Mouse (Mus musculus) spleen, adult 2 months (tissue): ENCODE measurements at regions not wholly inside any gene's neighbourhood (a gene's known extent, or its start where the extent isn't known, plus 50 kb on each side); places are given as distances from the start of the nearest gene placed in this dataset.

Source experiments
- CTCF ChIP-seq: fragments of 200-500 bp; IDR thresholded peaks from 2 replicates; pipeline ENCODE4 v1.5.1; 2011; ENCODE audit warnings: mild to moderate bottlenecking, inconsistent platforms; ENCODE audit not compliant: insufficient read depth, insufficient read length, insufficient replicate concordance; ENCODE audit errors: extremely low read depth
- POLR2A ChIP-seq: fragments of 200-500 bp; IDR thresholded peaks from 2 replicates; pipeline ENCODE4 v1.6.1; 2011; ENCODE audit warnings: low read depth, low read length, inconsistent platforms

DNA sequence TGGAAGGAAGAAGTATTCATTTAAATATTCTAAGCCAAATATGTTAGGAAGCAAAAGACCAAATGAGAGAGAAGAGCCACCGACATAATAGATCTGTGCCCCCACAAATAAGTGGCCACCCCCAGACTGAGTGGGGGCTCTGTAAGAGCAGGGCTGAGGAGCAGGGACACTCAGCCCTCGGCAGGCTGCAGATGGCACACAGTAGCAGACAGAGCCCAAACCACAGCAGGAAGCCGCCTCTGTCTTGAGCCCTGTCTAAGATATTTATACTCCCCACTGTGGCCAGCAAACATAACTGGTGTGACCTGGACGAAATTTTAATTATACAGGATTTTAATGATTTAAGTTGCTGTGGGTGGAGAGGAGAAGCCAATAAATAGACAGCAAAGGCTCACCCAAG is 126.4 kb upstream of the Ank start:
- TF ChIP-seq CTCF (no peak), POLR2A (no peak)
